In genomic region chr1:79917426-79918150, GRCm38 (mm10) we compare ENCODE assay signal across 12 mouse cellular contexts. TPM values are rescaled to one million over a fixed set of nuclear protein-coding genes. Genes with fewer than 3 reads are reported as not detected.
A peak's percentile ranks its signal among the peaks of the same experiment; 100 is the strongest.
DNase-seq lines count a peak whose midpoint lies in the region; ATAC-seq lines count a peak whose summit lies in the region.
"Had no signal": no experiment of that assay in that cellular context is flagged by ENCODE, and none has a peak within 500 bp of the region (broad histone marks: within the 10 kb centered on the region; RNA-seq: fewer than 3 reads in every experiment).

No protein-coding gene starts in this region.

- no peak overlapping the region for H3K4me2 ChIP-seq in forebrain, embryonic 14.5 days (ENCODE audit: low read length)
- H3K4me2 ChIP-seq: limb, embryonic 12.5 days had no signal

- H3K27me3 ChIP-seq in forebrain, embryonic 14.5 days (replicated peaks; ENCODE audit: control insufficient read depth, insufficient read depth, low read length), result no peaks in the 10 kb centered on the region
- H3K27me3 ChIP-seq: limb, embryonic 12.5 days had no signal

- no peaks in the 10 kb centered on the region for H3K36me3 ChIP-seq in forebrain, embryonic 14.5 days (ENCODE audit: control insufficient read depth, insufficient read depth, low read length)
- H3K36me3 ChIP-seq: limb, embryonic 12.5 days had no signal

- H3K27ac ChIP-seq in forebrain, embryonic 14.5 days (ENCODE audit: low read depth, low read length), result no peak overlapping the region
- H3K27ac ChIP-seq: limb, embryonic 12.5 days; macrophage had no signal

- WGBS in forebrain, embryonic 14.5 days, result 69% methylated on average over 7 of the region's 7 CpGs

- H3K4me1 ChIP-seq in forebrain, embryonic 14.5 days (ENCODE audit: control insufficient read depth, insufficient read depth, low read length), result no peaks in the 10 kb centered on the region
- H3K4me1 ChIP-seq: limb, embryonic 12.5 days had no signal

- no peak for ATAC-seq in frontal cortex, adult (ENCODE audit: low TSS enrichment)
- ATAC-seq in forebrain, embryonic 14.5 days, result no peak
- ATAC-seq: Patski had no signal

- peak; percentile 12 to 35 for DNase-seq in cerebellum, postnatal 25 days
- no peak for DNase-seq in cerebellum, adult 9-11 months
- DNase-seq in ZHBTc4 (ENCODE audit: low read depth, low spot score), result peak; percentile 16
- peak; percentile 48 for DNase-seq in gastrocnemius, postnatal 10 days
- DNase-seq in kidney, postnatal 10 days, result peak; percentile 46
- DNase-seq in ovary, postnatal 14 days (ENCODE audit: low spot score), result no peak
- no peak for DNase-seq in forebrain, embryonic 14.5 days (ENCODE audit: low spot score)

- no peak overlapping the region for H3K9ac ChIP-seq in forebrain, embryonic 14.5 days (ENCODE audit: low read length)
- H3K9ac ChIP-seq: limb, embryonic 12.5 days had no signal

- no peak overlapping the region for H3K4me3 ChIP-seq in forebrain, embryonic 14.5 days (ENCODE audit: low read depth, low read length)
- H3K4me3 ChIP-seq: erythroblast, embryonic 14.5 days; limb, embryonic 12.5 days had no signal

- no peaks in the 10 kb centered on the region for H3K9me3 ChIP-seq in forebrain, embryonic 14.5 days (replicated peaks; ENCODE audit: control insufficient read depth, low read length)
- H3K9me3 ChIP-seq: limb, embryonic 12.5 days had no signal

RNA-seq across cellular contexts. Expression of gene Serpine2, which starts 56.6 kb away (rescaled TPM):
- 10 to 100 TPM; 47.0 to 86.2 TPM for total RNA-seq in gastrocnemius, postnatal 10 days (2021)
- polyA plus RNA-seq in forebrain, embryonic 14.5 days (2014; fragmentation: Nextera tagmentation; extraction: Ambion mirVana), result 61.2 and 80.9 TPM in 2 replicates

Comparison
In these comparisons a context has a peak if more than half of its experiments do, and no peak if none do; other contexts are left out.
1. DNase-seq: peak in cerebellum, postnatal 25 days (2 of 2), ZHBTc4 (single experiment), gastrocnemius, postnatal 10 days (single experiment) and kidney, postnatal 10 days (single experiment); none in cerebellum, adult 9-11 months (single experiment), ovary, postnatal 14 days (single experiment) and forebrain, embryonic 14.5 days (single experiment).